Mouse (Mus musculus) megakaryocyte, embryonic 14.5 days (primary cell): Measurements from ENCODE around the gene Tcp11. TPM values are rescaled to one million over a fixed set of nuclear protein-coding genes. Genes with fewer than 3 reads are reported as not detected.

Source experiments
- H3K27me3 ChIP-seq: replicated peaks from 2 replicates; pipeline ENCODE3; 2012; ENCODE audit warnings: inconsistent platforms
- H3K36me3 ChIP-seq: replicated peaks from 2 replicates; pipeline ENCODE3; 2012; ENCODE audit warnings: low read length, inconsistent platforms, mixed read lengths
- H3K4me1 ChIP-seq: 2 replicates; pipeline ENCODE4 v1.6.1; 2012; ENCODE audit warnings: inconsistent platforms
- H3K4me3 ChIP-seq: replicated peaks from 2 replicates; pipeline ENCODE3; 2012; ENCODE audit warnings: moderate library complexity, mild to moderate bottlenecking, inconsistent platforms
- H3K9me3 ChIP-seq: 2 replicates; pipeline ENCODE4 v1.6.1; 2012; ENCODE audit warnings: inconsistent platforms
- FLI1 ChIP-seq: IDR thresholded peaks from 2 replicates; pipeline ENCODE4 v1.6.1; 2012; ENCODE audit warnings: low read length, inconsistent platforms, mixed read lengths
- GATA1 ChIP-seq: IDR thresholded peaks from 3 replicates; pipeline ENCODE4 v1.6.1; 2012; ENCODE audit warnings: mixed read lengths, low read length, inconsistent platforms, borderline replicate concordance
- polyA plus RNA-seq: library from polyadenylated mRNA; stranded (reverse); fragments of >175 nt; gene quantifications from 2 replicates; pipeline ENCODE4 v1.2.3, GENCODE M21; 2012; ENCODE audit warnings: low replicate concordance; ENCODE audit not compliant: insufficient read depth

Tcp11 gene
- polyA plus RNA-seq, 1 experiment, result 0.47 TPM

DNA sequence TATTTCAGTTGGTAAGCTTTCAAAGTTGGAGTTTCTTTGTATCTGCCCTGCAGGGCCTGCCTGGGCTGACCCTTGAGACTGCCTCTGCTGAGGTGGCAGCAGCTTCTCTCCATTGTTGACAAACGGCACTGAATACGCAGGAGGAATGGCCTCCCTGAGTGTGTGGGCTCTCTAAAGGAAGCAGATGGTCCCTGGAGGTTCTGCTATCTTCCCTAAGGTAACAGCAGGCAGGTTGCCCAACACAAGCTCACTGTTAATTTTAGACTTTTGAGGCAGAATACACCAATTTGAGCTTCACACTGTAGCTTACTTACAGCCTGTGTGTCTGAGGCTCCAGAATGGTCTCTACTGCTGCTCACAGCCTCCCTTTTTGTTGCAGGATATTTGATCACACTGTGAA is 7.7 kb downstream of the Tcp11 start:
- Histone ChIP-seq H3K27me3 (peaks cover 39% of the 10 kb centered on the region), H3K9me3 (peaks cover 19% of the 10 kb centered on the region), H3K4me3 (no peak overlapping the region), H3K4me1 (peaks cover 7% of the 10 kb centered on the region), H3K36me3 (no peaks in the 10 kb centered on the region)
- TF ChIP-seq FLI1 (no peak), GATA1 (no peak)

DNA sequence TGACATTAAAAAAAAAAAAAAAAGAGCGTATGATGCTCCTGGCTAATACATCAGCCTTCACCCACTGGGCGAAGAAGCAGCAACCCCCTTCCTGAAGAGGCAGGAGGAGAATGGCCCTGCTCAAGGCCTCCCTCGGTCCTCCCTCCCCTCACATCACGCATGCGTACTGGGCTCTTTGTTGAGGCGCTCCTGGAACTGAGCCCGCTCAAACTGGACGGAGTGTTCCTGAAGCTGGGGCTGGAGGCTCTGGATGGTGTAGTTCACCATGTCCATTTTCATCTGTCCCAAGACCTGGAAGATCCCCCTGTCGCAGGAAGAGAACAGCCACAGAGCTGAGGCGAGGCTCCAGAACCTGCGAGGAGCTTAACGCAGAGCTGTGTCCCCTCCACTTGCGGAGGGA is 10.2 kb downstream of the Tcp11 start:
- H3K27me3 ChIP-seq, result peaks cover 46% of the 10 kb centered on the region
- H3K9me3 ChIP-seq, result peaks cover 19% of the 10 kb centered on the region
- no peak overlapping the region for H3K4me3 ChIP-seq
- peaks cover 7% of the 10 kb centered on the region for H3K4me1 ChIP-seq
- H3K36me3 ChIP-seq, result no peaks in the 10 kb centered on the region
- TF ChIP-seq FLI1 (no peak), GATA1 (no peak)

DNA sequence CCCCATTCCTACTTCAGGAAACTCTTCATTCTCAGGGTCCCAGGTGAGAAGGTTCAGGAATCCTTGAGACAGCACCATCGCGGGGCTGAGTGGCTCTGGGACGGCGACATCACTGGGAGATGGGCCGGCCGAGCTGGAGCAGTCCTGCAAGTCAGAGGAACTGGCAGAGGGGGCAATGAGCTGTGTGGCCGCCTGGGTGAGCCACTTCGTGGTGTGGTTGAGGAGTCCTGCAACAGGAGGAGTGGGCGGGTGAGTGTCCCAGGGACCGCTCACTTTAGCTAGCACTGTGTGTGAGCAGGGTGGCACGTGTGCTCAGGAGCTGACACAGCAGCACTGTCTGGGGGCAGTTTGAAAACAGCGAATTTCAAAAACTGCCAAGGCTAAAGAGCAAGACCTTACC is 11.0 kb downstream of the Tcp11 start:
- no peak for TF ChIP-seq GATA1
- no peak for TF ChIP-seq FLI1
- Histone ChIP-seq H3K27me3 (peaks cover 43% of the 10 kb centered on the region), H3K36me3 (no peaks in the 10 kb centered on the region), H3K9me3 (peaks cover 19% of the 10 kb centered on the region), H3K4me3 (no peak overlapping the region), H3K4me1 (peaks cover 7% of the 10 kb centered on the region)

DNA sequence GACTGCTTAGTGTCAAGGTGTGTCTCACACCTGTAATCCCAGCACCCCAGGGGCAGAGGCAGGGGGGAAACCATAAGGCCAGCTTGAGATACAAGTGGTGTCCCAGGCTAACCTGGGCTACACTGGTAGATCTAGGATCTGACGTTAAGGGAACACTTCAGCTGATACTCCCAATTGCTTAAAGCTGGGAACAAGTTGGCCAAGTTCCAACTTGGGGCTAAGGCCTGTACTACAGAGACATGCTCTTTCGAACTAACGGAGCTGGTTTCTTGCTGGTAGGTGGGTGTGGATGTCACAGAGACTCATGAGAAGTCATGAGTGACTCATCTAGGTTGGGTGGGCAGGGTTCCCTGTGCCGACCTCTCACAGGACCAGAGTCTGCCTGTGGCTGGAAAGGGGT is 13.1 kb downstream of the Tcp11 start:
- Histone ChIP-seq H3K4me1 (peaks cover 4% of the 10 kb centered on the region), H3K36me3 (peaks cover 18% of the 10 kb centered on the region), H3K27me3 (peaks cover 38% of the 10 kb centered on the region), H3K9me3 (peaks cover 10% of the 10 kb centered on the region), H3K4me3 (no peak overlapping the region)
- TF ChIP-seq GATA1 (no peak), FLI1 (no peak)

DNA sequence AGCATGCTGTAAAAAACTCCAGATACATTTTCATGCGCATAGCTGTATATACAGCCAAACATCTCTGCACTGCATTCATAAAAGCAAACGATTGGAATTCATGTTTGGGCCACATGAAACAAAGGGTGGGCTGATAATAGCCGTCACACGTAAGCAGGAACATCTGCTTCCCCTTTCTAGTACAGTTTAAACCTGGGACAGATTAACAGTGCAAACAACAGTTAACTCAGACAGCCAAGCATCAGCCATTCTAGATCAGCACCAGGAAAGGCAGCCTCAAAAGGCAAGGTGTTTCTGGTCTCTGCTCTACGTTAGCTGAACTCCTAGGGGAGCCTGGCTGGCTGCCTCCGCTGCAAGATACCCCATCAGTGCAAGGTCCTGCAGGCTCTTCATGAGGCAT is 17.3 kb downstream of the Tcp11 start:
- H3K9me3 ChIP-seq, result no peaks in the 10 kb centered on the region
- H3K4me3 ChIP-seq, result no peak overlapping the region
- H3K36me3 ChIP-seq, result peaks cover 60% of the 10 kb centered on the region
- H3K4me1 ChIP-seq, result peaks cover 11% of the 10 kb centered on the region; the same call in 1 of the 2 replicates
- H3K27me3 ChIP-seq, result peaks cover 10% of the 10 kb centered on the region
- TF ChIP-seq GATA1 (no peak), FLI1 (no peak)

- TF ChIP-seq FLI1 (no peak), GATA1 (no peak)
- H3K9me3 ChIP-seq, result no peaks in the 10 kb centered on the region
- peaks cover 7% of the 10 kb centered on the region for H3K27me3 ChIP-seq
- peaks cover 64% of the 10 kb centered on the region for H3K36me3 ChIP-seq
- H3K4me1 ChIP-seq, result peaks cover 11% of the 10 kb centered on the region; the same call in 1 of the 2 replicates
- H3K4me3 ChIP-seq, result no peak overlapping the region
Observed at GRCm38 (mm10) chr17:28062710-28063109, 17.7 kb downstream of the Tcp11 start.

DNA sequence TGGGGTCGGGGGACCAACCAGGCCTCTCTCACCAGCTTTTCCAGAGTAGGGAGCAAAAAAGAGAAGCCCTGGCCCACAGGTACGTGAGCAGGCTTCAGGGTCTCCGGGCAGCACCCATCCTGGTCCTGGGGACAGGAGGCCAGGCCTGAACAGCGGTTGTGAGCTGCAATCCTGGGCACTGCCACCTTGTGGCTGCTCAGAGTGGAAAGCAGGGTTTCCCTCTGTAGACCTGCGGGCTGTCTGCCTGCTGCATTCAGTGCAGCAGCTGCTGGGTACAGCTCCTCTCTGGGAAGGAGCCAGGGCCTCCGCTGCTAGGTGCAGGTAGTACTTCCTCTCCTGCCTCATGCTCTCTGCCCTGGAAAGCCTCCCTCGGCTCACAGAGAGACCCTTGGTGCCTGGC is 19.0 kb downstream of the Tcp11 start:
- Histone ChIP-seq H3K4me1 (peaks cover 11% of the 10 kb centered on the region; the same call in 1 of the 2 replicates), H3K36me3 (peaks cover 77% of the 10 kb centered on the region), H3K4me3 (no peak overlapping the region), H3K9me3 (no peaks in the 10 kb centered on the region), H3K27me3 (peaks cover 2% of the 10 kb centered on the region)
- no peak for TF ChIP-seq GATA1
- no peak for TF ChIP-seq FLI1

DNA sequence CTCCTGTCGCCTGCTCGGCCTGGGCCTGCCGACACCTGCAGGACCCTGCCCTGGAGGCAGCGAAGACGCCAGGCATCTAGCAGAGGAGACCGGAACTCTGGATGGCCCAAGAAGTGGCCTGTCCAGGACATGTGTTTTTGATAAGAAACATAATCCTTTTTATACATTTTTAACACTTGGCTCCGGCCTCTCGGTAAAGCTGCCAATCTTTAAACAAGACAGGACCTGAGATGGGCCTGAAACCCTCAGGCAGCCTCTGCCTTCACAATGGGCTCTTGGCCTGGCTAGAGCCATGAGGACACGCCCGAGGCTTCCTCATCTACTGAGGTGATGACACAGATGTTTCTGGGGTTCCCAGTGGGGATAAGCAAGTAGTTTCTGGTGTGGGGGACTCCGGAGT is 19.8 kb downstream of the Tcp11 start:
- TF ChIP-seq FLI1 (no peak), GATA1 (no peak)
- peaks cover 84% of the 10 kb centered on the region for H3K36me3 ChIP-seq
- H3K27me3 ChIP-seq, result no peaks in the 10 kb centered on the region
- no peak overlapping the region for H3K4me3 ChIP-seq
- peaks cover 11% of the 10 kb centered on the region; the same call in 1 of the 2 replicates for H3K4me1 ChIP-seq
- no peaks in the 10 kb centered on the region for H3K9me3 ChIP-seq

GRCm38 (mm10) chr17:28058346-28058745 is 22.1 kb downstream of the Tcp11 start:
- Histone ChIP-seq H3K4me1 (peaks cover 11% of the 10 kb centered on the region; the same call in 1 of the 2 replicates), H3K4me3 (no peak overlapping the region), H3K9me3 (no peaks in the 10 kb centered on the region), H3K36me3 (peaks cover 99% of the 10 kb centered on the region), H3K27me3 (no peaks in the 10 kb centered on the region)
- TF ChIP-seq GATA1 (no peak), FLI1 (no peak)

DNA sequence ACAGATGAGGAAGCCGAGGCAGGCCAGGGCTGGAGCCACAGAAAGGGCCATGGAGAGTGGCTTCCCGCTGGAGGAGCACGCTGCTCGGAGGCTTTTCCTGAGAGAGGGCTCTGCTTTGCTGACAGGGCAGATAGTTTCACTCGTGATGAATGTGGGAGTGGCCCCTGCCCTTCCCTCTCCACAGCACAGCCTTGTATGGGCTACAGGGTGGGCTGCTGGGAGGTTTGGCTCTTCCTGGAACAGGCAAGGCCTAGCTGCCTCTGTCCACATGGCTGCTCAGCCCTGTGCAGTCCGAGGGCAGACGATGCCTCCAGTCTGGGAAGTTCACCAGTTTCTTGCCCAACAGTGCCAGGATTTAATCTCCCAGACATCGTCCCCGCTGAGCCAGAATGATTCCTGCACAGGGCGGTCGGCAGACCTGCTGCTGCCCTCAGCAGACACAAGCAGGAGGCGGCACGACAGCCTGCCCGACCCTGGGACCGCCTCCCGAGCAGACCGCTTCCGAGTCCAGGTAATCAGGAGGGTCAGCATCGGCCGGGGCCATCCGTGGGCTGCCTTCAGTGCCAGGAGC is 28.1 kb downstream of the Tcp11 start:
- Histone ChIP-seq H3K9me3 (no peaks in the 10 kb centered on the region), H3K27me3 (no peaks in the 10 kb centered on the region), H3K36me3 (peaks cover 99% of the 10 kb centered on the region), H3K4me3 (no peak overlapping the region), H3K4me1 (peaks cover 18% of the 10 kb centered on the region)
- TF ChIP-seq FLI1 (no peak), GATA1 (no peak)

DNA sequence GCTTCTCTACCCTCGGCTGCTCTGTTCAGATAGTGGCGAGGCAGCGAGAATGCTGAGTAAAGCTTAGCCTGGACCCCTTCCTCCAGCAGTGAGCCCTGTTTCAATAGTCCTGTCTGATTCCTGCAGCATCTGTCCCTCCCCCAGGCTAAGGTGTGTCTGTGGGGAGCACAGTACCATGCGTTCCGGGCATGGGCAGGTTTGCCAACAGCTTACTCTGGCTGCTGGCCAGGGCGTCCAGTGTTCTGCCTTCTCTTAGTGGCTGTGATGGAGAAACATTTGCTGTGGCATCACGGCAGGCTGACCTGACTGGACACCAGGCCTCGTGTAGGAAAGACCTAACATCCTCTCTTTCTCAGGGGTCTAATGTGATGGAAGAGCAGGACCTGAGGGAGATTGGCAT is 30.2 kb downstream of the Tcp11 start:
- peaks cover 40% of the 10 kb centered on the region for H3K4me1 ChIP-seq
- H3K36me3 ChIP-seq, result peaks cover 99% of the 10 kb centered on the region
- H3K9me3 ChIP-seq, result no peaks in the 10 kb centered on the region
- no peak overlapping the region for H3K4me3 ChIP-seq
- H3K27me3 ChIP-seq, result no peaks in the 10 kb centered on the region
- TF ChIP-seq FLI1, result no peak
- no peak for TF ChIP-seq GATA1
